Mouse (Mus musculus) small intestine, adult 2 months (tissue): ENCODE data around the gene Cux2. TPM values are rescaled to one million over a fixed set of nuclear protein-coding genes. Genes with fewer than 3 reads are reported as not detected.

Experiments
- H3K27ac ChIP-seq: fragments of 200-500 bp; 2 replicates; pipeline ENCODE4 v1.5.1; 2012; ENCODE audit warnings: low read depth, low read length, control low read depth, inconsistent platforms; ENCODE audit not compliant: insufficient read depth
- H3K27me3 ChIP-seq: fragments of 200-500 bp; 2 replicates; pipeline ENCODE4 v1.6.1; 2012; ENCODE audit warnings: mild to moderate bottlenecking, moderate library complexity, low read length, inconsistent platforms; ENCODE audit not compliant: control insufficient read depth, insufficient read depth
- H3K36me3 ChIP-seq: fragments of 200-500 bp; 2 replicates; pipeline ENCODE4 v1.6.1; 2012; ENCODE audit warnings: mild to moderate bottlenecking, low read length, control low read depth, inconsistent platforms; ENCODE audit not compliant: control insufficient read depth, insufficient read depth
- H3K4me1 ChIP-seq: fragments of 200-500 bp; 2 replicates; pipeline ENCODE4 v1.6.1; 2012; ENCODE audit warnings: low read length, inconsistent platforms, mixed read lengths; ENCODE audit not compliant: control insufficient read depth, insufficient read depth, insufficient read length
- H3K4me3 ChIP-seq: fragments of 200-500 bp; 2 replicates; pipeline ENCODE4 v1.5.1; 2012; ENCODE audit warnings: low read depth, mild to moderate bottlenecking, control low read depth, inconsistent platforms, low read length, moderate library complexity
- CTCF ChIP-seq: fragments of 200-500 bp; IDR thresholded peaks from 2 replicates; pipeline ENCODE4 v1.5.1; 2012; ENCODE audit warnings: low read depth, mild to moderate bottlenecking, control low read depth, inconsistent platforms, low read length, moderate library complexity, mixed read lengths; ENCODE audit not compliant: insufficient replicate concordance, insufficient read length; ENCODE audit errors: extremely low read depth
- POLR2A ChIP-seq: fragments of 200-500 bp; IDR thresholded peaks from 2 replicates; pipeline ENCODE4 v1.6.1; 2012; ENCODE audit warnings: low read depth, mild to moderate bottlenecking, control low read depth, inconsistent platforms, low read length, moderate library complexity
- WGBS: fragments of 180-500 bp; shearing (Covaris S2); methylation state at CpG from one replicate; pipeline ENCODE4 v1.1.7; 2018; 5-methylcytosine and 5-hydroxymethylcytosine counted together
- polyA plus RNA-seq: library from polyadenylated mRNA; depleted of rRNA; stranded (reverse); fragments of >200 nt; gene quantifications from 2 replicates; pipeline ENCODE4 v1.2.3, GENCODE M21; 2012

The Cux2 gene
- polyA plus RNA-seq, 1 experiment = 2.6 TPM

- no peaks in the 10 kb centered on the region for H3K27me3 ChIP-seq
- H3K27ac ChIP-seq = no peak overlapping the region
- no peak overlapping the region for H3K4me3 ChIP-seq
- TF ChIP-seq CTCF = no peak
- no peak for TF ChIP-seq POLR2A
- H3K4me1 ChIP-seq = no peaks in the 10 kb centered on the region
- no peaks in the 10 kb centered on the region for H3K36me3 ChIP-seq
- WGBS = 45% methylated on average over 6 of the region's 6 CpGs
These were observed 58.0 kb downstream of the Cux2 start for GRCm38 (mm10) chr5:121991914-121992313.

GRCm38 (mm10) chr5:121985855-121986254, 64.0 kb downstream of the Cux2 start:
- TF ChIP-seq CTCF (no peak), POLR2A (no peak)
- Histone ChIP-seq H3K4me1 (no peaks in the 10 kb centered on the region), H3K36me3 (no peaks in the 10 kb centered on the region), H3K27ac (no peak overlapping the region), H3K27me3 (no peaks in the 10 kb centered on the region), H3K4me3 (no peak overlapping the region)
- 67% methylated on average over 9 of the region's 9 CpGs for WGBS

- H3K36me3 ChIP-seq = no peaks in the 10 kb centered on the region
- 0 out of 2 replicates have a peak, but pooled peaks cover 3% of the 10 kb centered on the region for H3K27me3 ChIP-seq
- no peak for TF ChIP-seq POLR2A
- no peak for TF ChIP-seq CTCF
- H3K27ac ChIP-seq = no peak overlapping the region
- WGBS = 49% methylated on average over 16 of the region's 16 CpGs
- no peak overlapping the region for H3K4me3 ChIP-seq
- H3K4me1 ChIP-seq = no peaks in the 10 kb centered on the region
These were observed 68.2 kb downstream of the Cux2 start for GRCm38 (mm10) chr5:121981650-121982131.

GRCm38 (mm10) chr5:121976331-121976730, 73.6 kb downstream of the Cux2 start:
- Histone ChIP-seq H3K36me3 (no peaks in the 10 kb centered on the region), H3K27me3 (0 out of 2 replicates have a peak, but pooled peaks cover 3% of the 10 kb centered on the region), H3K4me1 (no peaks in the 10 kb centered on the region), H3K27ac (no peak overlapping the region), H3K4me3 (no peak overlapping the region)
- 87% methylated on average over 12 of the region's 12 CpGs for WGBS
- TF ChIP-seq POLR2A (no peak), CTCF (no peak)

GRCm38 (mm10) chr5:121973541-121973940, 76.4 kb downstream of the Cux2 start:
- 60% methylated on average over 10 of the region's 10 CpGs for WGBS
- Histone ChIP-seq H3K4me3 (no peak overlapping the region), H3K27me3 (no peaks in the 10 kb centered on the region), H3K4me1 (no peaks in the 10 kb centered on the region), H3K36me3 (no peaks in the 10 kb centered on the region), H3K27ac (no peak overlapping the region)
- TF ChIP-seq CTCF (no peak), POLR2A (no peak)

- no peaks in the 10 kb centered on the region for H3K36me3 ChIP-seq
- H3K27ac ChIP-seq = no peak overlapping the region
- H3K4me1 ChIP-seq = no peaks in the 10 kb centered on the region
- H3K27me3 ChIP-seq = no peaks in the 10 kb centered on the region
- 50% methylated on average over 23 of the region's 23 CpGs for WGBS
- H3K4me3 ChIP-seq = no peak overlapping the region
- TF ChIP-seq CTCF = no peak
- no peak for TF ChIP-seq POLR2A
These were observed 77.2 kb downstream of the Cux2 start for GRCm38 (mm10) chr5:121972680-121973192.

DNA sequence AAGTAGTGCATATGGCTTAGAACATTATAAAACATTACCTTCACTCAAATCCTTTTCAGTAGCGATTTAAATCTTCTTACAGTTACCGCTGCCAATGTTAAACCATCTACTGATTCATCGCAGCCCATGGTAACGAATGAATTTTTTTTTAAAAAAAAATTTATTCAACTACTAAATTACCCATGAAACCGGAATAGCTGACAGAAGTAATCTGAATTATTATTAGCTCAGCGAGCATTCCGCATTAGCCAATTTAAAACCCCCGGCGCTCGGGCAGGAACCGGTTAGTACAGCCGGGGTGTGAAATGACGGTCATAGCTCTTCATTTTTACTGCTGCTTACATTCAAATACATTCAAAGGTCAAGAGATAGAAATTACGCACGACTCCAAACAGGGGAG, 80.9 kb downstream of the Cux2 start:
- Histone ChIP-seq H3K27me3 (no peaks in the 10 kb centered on the region), H3K27ac (no peak overlapping the region), H3K36me3 (no peaks in the 10 kb centered on the region), H3K4me1 (no peaks in the 10 kb centered on the region), H3K4me3 (no peak overlapping the region)
- 50% methylated on average over 15 of the region's 15 CpGs for WGBS
- TF ChIP-seq POLR2A = no peak
- TF ChIP-seq CTCF = no peak

GRCm38 (mm10) chr5:121968416-121968815, 81.5 kb downstream of the Cux2 start:
- Histone ChIP-seq H3K4me1 (no peaks in the 10 kb centered on the region), H3K27me3 (no peaks in the 10 kb centered on the region), H3K27ac (no peak overlapping the region), H3K36me3 (no peaks in the 10 kb centered on the region), H3K4me3 (no peak overlapping the region)
- TF ChIP-seq POLR2A (no peak), CTCF (no peak)
- 86% methylated on average over 15 of the region's 15 CpGs for WGBS
